Mouse (Mus musculus) megakaryocyte progenitor cell, adult 5-6 weeks (primary cell): ENCODE measurements around the gene Nup210. TPM values are rescaled to one million over a fixed set of nuclear protein-coding genes. Genes with fewer than 3 reads are reported as not detected.
"Not testable (repeated sequence)": the region's sequence is repeated elsewhere in the genome, so short reads cannot be mapped to it uniquely, and the experiment has no call there.

Experiments
- ATAC-seq: replicated peaks from 2 replicates; pipeline ENCODE4 v1.8.0; 2016; ENCODE audit warnings: mild to moderate bottlenecking, moderate TSS enrichment, inconsistent platforms; ENCODE audit not compliant: poor library complexity
- total RNA-seq, 2 experiments: library from RNA; stranded (forward) in 1 of 2; stranded (reverse) in 1 of 2; fragments of 157-497, 149-512 nt in 1 of 2; fragments of 200-1000 nt in 1 of 2; gene quantifications; 2 replicates each; pipeline versions ENCODE4 v1.2.3 to v1.2.4; 2015 to 2017

The Nup210 gene
- total RNA-seq, 2 experiments from 2014 or later, result 157 to 173 TPM

GRCm38 (mm10) chr6:91145056-91145455, 28.4 kb upstream of the Nup210 start:
- ATAC-seq, result no peak

GRCm38 (mm10) chr6:91139846-91140245, 23.2 kb upstream of the Nup210 start:
- ATAC-seq, result peak; percentile 93

DNA sequence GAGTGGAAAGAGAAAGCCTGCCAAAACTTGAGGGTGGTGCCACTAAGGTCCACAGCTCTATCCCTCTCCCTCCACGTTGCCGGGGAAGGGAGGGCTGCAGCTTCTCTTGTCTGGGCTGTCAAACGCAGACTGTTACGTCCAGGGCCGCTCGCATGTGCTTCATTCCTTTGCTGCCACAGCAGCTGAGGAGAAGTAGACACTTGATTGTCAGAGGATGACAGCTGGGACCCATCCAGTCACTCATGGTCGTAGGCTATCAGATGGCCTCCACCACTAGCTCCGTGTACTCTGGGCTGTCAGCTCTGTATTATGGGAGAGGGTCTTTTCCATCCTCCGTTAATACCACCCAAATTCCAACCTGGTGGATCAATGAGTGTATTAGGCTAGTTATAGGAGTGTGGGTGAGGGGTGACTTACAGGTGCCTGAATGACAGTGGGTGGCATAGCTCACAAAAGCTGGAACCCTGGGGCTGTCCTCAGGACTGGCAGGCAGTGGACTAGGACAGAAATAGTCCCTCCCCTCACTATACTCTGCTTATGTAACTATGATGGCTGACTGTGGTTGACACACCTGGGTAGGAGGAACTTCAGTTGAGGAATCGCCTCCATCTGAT, 20.8 kb upstream of the Nup210 start:
- ATAC-seq, result no peak

DNA sequence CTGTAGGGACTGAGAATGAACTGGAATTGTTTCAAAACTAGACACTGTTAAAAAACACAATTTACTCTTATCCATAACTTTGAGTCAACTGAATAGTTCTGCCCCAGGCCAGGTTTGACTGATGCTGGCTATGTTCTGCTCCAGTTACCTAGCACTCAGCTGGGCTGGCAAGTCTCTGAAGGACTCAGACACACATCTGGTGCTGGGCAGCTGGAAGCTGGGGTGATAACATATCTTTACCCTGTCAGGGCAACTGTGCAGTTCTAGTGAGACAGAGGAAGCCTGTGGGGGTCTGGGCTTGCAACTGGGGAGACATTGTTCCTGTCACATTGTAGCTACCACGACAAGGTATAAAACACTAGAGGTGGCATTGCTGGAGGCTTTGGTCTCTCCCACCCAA, 14.2 kb upstream of the Nup210 start:
- peak; percentile 59 for ATAC-seq

DNA sequence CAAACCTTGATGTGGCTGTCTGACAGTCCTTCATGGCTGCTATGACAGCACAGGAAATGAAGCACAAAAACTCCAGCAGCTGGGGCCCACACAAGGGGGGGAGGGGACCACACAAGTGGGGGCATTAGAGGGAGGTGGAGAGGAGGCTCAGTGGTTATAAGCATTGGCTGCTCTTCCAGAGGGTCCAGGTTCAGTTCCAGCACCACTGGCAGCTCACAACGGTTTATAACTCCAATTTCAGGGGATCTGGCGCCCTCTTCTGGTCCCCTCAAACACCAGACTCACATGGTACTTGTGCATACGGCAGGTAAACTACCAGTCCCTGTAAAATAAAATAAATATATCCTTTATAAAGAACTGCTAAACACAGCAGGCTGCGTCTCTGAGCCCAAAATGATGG, 12.4 kb upstream of the Nup210 start:
- peak; percentile 51; the same call in 1 of the 2 replicates for ATAC-seq

GRCm38 (mm10) chr6:91125228-91125585, 8.6 kb upstream of the Nup210 start:
- ATAC-seq, result no peak

DNA sequence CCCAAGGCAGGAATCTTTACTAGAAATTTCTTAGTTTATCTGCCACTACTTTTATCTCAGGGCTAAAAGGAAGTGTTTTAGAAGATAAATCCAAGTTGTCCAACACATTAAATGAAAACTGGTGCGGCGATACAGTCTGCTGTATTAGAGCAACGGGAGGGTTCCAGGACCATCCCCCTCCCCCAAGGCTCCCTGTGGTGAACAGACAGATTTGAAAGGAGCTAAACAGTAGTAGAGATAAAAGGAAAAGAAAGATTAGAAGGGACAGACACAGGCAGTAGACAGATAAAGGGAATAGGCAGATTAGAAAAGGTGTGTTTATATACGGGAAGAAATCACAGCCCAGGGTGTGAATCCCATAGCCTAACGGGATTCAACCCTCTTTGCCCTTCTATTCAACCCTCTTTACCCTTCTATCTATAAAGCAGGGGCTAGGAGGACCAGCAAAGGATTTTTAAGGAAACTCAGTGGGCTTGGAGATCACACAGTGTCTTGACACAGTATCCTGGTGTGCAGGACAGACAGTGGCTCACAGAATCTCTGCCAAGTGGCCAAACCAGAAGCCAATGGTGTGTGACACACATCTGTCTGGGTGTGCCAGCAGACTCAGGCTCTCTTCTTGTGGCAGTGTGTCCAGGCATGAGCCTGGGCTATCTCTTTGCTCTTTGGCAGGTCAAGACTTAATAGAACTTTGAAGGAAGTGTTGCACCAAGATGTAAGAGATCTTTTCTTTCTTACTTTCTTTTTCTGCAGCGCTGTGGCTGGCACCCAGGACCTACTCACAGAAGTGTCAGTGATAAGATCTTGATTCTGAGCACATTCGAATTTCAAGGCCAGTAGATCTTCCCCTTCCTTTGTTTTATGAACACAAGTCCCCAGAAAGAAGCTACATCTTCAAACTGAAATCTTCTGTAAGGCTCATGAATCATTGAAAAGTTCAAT, 7.9 kb upstream of the Nup210 start:
- ATAC-seq, result no peak

- ATAC-seq, result no peak
Observed at GRCm38 (mm10) chr6:91123453-91123852, 6.8 kb upstream of the Nup210 start.

DNA sequence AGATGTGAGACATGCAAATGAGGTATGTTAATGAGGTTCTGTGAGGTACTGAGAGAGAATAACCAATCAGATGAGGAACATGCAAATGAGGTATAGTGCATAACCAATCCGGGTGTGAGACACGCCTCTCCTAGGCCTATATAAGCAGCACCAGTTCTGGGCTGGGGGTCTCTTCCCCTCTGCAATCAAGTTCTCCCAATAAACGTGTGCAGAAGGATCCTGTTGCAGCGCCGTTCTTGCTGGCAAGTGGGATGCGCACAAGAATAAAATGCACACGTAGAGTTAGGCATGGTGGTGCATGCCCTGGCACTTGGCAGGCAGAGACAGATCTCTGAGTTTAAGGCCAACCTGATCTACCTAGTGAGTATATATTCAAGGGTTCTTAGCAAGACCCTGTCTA, 4.5 kb upstream of the Nup210 start:
- ATAC-seq, result not testable (repeated sequence)

- ATAC-seq, result no peak
Observed at GRCm38 (mm10) chr6:91120206-91120605, 3.6 kb upstream of the Nup210 start.

GRCm38 (mm10) chr6:91118526-91118925, 1.9 kb upstream of the Nup210 start:
- ATAC-seq, result no peak

DNA sequence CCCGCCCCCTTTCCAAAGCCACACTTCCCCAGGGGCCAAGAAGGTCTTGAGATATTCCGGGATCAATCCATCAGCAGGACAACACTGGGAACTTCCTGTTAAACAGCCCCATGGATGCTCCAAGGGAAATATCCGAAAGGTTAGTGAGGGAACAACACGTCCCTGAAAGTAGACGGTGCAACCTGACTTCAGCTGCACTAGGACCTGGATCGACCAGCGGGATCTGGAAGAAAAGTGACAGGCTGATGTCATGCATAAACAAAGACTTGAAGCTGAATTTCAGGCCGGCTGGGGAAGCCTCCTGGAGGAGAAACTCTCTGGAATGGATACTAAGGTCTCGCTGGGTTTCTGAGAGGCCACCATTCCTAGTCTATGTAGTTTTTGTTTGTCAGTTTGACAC, 520 bp upstream of the Nup210 start:
- ATAC-seq, result no peak

DNA sequence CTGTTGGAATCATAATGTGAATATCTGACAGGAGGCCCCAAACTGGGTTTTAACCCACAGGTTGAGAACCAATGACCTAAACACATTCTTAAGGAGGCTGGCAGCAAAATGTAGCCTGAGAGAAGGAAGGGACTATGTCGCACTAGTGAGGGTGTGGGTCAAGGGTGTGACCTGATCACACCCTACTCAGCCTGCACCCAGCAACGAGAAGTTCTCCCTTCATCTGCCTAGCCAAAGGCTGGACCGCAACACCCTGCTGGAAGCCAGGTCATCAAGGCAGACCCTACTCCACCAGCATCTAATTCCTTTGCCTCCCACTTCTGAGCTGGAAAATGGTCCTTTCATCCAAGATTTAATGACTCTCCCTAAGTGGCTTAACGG, 776 bp downstream of the Nup210 start:
- peak; percentile 24 for ATAC-seq

DNA sequence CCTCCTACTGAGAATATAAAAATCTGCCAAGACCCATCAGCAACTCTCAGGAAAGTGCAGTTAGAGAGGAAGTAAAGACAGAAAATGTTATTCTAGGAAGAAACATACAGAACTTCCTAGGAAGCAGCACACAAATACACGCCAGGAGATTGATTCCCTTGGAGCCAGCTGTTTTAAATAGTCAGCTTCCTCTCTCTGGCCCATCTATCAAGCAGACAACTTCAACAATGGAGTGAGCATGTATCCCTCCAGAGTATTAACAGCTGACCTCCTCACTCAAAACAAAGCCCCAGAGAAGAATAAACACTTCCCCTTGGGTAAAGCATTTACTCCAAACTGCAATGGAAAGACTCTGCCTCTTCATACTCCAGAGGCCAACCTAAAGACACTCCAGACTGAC, 1.5 kb downstream of the Nup210 start:
- ATAC-seq, result no peak

DNA sequence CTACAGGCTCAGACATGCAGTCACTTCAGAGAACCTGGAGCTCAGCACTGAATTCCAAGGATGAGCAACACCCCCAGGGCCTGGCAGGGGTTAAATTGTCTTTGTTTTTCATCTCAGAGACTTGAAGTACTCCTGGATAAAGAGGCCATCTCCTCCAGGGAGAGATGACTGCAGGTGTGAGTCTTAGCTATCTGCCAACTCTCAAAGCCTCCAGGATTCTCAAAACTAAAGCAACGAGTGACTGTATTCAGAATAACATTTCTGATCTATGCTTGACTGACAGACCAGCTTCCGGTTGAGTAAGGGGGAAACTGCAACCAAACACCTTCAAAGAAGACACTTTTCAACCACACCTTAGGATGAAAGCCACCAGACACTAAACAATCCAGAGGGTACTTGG, 1.9 kb downstream of the Nup210 start:
- no peak for ATAC-seq

DNA sequence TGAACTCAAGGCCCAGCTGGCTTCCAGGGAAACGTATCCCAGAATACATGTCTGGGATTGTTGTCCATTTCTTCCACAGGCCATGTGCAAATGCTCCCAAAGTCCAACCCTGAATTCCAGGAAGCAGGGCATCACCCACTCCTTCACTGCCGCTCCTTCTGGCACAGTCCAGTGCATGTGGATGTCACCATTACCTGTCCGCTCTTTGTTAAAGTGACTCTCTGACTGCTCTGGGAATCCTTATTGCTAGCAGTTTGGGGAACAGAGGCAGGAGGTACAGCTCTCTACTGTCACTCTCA, 4.7 kb downstream of the Nup210 start:
- ATAC-seq, result no peak

- peak; percentile 13 for ATAC-seq
Observed at GRCm38 (mm10) chr6:91111141-91111953, 5.3 kb downstream of the Nup210 start.

DNA sequence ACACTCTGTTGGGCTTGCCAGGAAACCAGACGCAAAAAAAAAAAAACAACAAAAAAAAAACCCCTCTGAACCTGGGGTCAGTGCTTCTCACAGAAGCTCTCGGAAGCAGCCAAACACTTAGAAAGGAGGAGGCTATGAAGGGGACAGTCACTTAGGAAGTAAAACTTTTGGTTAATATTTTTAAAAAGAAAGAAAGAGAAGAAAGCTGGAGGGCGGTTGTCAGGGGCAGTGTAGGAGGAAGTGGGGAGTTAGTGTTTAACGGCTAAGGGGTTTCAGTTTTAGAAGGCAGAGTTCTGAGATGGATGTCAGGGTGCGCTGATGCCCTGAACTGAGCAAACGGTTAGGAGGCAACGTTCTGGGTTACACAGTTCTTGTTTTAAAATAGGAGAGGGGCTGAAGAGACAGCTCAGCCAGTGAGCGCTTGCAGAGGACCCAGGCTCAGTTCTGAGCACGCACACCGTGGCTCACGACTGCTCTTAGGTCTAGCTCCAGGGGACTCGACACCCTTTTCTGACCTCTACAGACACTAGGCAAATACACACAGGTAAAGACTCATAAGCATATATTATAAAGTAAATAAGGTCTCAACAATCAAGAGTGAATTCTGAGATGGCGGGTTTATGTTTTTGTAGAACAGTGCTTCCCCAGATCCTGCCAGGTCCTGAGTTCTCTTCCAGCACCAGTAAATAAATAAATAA, 6.2 kb downstream of the Nup210 start:
- peak; percentile 51 for ATAC-seq

- ATAC-seq, result no peak
Observed at GRCm38 (mm10) chr6:91109489-91109888, 7.1 kb downstream of the Nup210 start.

DNA sequence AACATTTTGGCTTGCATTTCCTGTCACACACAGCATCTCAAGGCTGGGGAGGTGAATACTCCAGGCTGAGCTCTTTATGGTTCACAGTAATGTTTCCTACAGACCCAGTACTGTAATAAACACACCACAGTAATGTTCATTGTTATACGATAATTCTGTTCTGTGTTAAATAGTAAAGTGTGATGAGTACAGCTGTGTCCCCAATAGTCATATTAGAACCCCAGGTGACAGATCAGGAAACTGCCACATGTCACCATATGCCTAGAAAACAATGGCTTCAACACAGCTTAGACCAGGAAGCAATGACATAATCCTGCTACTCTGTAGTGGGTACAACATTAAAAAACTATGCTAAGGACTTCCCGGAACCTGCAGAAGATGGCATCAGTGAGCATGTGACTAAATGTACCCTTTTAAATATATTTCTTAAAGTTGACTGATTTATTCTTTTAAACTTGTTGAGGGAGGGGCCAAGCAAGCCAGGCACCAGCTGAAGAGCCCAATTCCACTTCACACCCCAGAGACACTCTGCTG, 7.6 kb downstream of the Nup210 start:
- no peak for ATAC-seq
